Mouse (Mus musculus): ENCODE measurements around the gene Ehd2.

Gene Ehd2

GRCm38 (mm10) chr7:15967312-15967711 lies at the start of gene Ehd2:
TSS of gene Ehd2 (minus strand) at chr7:15967567.
- peak; percentile 47 for DNase-seq (ENCODE audit: low spot score)

DNA sequence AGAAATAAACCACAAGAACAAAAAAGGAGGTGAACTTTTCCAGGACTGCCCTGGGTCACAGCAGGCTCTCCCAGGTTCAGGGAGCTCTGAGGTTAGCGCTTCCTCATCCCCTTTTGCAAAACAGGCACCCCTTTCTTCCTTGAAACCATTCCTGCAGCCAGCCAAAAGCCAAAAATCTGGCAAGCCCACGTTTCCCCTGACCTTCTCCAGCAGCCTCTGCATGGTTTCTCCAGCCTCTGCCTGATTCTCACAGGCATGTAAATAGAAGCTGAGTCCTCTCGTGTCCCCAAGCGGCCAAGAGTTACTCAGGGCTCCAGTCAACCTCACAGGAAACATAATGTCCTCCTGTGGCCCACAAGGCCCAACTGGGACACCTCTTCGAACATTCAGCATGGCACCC lies 48.0 kb upstream of the Ehd2 start:
- DNase-seq (ENCODE audit: low spot score): no peak

DNA sequence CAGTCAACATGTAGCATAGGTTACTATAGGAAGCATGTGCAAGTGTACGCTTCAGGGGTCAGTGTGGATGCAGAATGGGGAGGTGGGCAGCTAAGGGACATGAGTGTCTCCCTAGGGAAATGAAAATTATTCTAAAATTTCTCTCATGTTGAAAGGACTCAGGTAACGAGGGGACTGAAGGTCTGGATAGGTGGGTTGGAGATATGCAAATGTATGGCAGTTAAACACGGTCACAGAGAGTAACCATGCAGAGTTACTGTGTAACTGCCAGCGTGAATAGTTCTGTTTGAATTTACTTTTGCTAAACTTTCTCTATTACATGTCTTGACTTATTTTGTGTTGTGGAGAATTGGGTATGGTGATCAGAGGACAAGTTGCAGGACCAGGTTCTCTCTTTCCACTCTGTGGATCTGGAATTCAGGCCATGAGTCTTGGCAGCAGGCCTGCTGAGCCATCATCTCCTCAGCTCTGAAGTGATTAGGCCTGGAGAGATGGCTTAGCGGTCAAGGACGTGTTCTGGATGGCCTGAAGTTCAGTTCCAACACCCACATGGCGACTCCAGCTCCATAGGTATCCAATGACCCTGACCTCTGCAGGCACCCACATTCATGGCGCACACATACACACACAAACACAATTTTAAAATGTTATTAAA lies 47.3 kb upstream of the Ehd2 start:
- no peak for DNase-seq (ENCODE audit: low spot score)

- no peak for DNase-seq (ENCODE audit: low spot score)
These were observed 46.4 kb upstream of the Ehd2 start for GRCm38 (mm10) chr7:16013722-16014275.

DNA sequence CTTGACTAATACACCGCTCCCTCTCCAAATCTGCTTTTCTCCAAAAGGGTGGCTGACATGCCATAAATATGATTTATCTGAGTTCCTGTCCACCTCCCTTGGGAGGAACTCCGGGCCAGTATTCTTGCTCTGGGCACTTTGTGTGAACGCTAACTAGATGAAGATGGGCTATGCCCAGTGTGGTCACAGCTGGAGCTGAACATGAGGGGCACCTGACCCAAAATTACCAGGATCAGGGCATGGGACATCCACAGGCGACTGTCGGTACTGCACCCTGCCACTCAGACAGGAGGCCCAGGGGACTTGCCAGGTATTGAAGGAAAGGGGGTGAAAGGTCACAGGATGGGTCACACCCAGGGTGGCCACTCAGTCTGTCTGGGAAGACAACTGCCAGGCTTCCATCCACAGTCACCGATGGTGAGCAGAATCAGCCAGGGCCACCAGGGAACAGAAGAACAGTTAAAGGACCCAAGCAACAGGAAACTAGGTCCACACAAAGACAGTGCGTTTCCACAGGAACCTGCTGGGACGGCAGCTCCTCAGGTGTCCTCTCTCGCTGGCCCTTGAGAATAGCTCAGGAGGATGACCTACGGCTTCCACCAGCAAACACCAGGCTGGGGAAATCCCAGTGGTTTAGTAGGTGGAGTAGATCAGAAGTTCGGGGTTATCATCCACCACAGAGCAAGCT lies 45.4 kb upstream of the Ehd2 start:
- no peak for DNase-seq (ENCODE audit: low spot score)

DNA sequence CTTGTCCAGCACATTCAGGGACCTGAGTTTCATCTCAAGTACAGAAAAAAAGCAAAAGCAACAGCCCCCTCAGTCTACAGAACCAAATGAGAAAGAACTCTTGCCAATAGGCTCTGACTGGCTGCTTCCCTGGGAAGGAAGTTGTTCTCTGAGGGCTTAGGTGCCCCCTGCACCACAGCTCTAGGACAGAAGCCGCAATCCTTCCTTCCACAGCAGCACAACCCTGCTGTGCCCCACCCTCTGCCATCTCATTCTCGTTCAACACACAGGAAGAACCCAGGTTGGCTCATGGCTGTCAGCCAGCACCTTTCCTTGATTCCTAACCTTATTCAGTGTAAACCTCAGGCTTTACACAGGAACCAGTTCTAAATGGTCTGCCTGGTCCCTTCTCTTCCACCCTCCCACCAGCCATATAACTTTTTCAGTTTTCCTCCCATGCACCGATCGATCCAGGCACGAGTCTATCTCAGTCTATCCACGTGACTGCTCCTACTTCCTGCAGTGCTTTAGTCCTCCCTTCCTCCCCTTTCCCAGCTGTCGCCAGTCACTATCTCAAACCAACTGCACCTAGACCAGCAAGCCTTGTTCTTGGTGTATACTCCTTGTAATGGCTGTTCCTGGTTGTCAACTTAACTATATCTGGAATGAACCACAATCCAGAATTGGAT lies 44.2 kb upstream of the Ehd2 start:
- DNase-seq (ENCODE audit: low spot score): no peak

DNA sequence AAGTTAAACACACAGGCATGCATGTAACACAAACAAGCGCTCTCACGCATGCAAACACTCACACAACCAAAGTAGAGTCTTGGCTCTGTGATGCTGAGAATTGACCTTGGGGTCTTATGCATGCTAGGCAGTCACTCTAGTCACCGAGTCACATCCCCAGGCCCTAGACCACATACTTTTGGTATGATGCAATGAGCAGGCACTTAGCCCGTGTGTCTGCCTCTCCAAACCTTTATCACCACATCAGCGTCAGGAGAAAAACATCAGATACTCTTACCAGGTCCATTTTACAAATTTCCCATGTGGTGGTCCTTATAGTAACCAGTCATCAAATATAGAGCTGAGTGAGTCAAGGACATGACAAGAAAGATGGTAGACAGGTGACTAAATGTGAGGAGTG lies 43.3 kb upstream of the Ehd2 start:
- DNase-seq (ENCODE audit: low spot score): no peak

DNA sequence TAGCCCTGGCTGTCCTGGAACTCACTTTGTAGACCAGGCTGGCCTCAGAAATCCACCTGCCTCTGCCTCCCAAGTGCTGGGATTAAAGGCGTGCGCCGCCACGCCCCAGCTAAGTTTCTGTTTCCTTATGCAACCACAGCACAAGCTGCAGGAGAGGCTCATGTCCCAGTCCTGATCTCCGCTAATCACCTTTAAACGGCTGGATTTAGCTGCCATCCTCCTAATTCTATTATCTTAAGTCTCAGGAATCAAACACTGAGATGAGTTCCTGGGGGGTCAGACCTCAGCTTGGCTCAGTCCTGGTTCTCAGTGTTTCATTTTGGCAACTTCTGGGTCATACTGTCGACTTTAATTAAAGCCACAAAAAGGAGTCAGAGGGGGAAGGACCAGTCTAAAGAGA lies 42.3 kb upstream of the Ehd2 start:
- no peak for DNase-seq (ENCODE audit: low spot score)

DNA sequence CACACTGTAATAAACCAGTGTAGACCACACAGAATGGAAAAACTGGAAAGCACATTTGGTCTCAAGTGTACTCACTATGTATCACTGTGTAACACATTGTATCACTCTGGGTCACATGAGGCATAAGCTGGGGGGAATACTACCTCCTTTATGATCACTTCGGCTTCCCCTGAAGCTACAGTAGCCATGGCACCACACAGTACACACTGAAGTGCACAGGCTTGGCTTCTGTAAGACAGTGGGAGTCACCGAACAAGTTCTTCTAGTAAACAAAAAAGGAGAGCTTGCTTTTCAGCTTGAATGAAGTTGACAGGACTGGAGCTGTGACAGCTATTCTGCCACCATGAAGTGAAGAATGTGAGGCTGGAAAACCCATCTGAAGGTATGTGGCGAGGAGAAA lies 37.7 kb upstream of the Ehd2 start:
- no peak for DNase-seq (ENCODE audit: low spot score)

DNA sequence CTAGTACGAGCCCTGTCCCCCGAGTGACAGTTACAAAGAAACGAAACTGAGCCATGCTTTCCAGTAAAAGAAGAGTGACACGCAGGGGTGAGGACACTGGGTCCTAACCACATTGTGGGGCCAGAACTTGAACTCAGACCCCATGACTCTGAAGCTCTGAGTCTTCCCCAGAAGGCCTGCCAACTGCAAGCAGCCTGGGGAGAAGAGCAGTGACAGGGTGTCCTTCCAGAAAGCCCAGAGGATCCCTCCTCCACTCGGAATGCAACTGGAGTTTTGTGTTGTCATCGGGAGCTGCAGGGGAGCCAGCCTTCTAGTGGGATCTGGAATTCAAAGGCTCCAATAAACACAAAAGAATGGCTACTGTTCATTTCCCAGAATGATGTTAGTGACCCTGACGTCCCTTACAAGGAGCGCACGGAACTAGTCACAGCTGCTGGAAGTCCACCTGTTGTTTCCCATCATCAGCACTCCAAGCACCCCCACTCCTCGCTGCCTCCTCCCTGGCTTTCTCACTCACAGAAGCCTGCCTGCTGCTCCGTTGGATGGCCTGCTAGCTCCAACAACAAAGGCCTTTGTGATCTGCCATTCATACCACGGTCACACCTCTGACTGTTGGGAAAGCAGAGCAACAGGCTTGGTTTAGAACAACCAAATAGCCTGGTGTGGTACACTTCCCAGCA lies 37.0 kb upstream of the Ehd2 start:
- no peak for DNase-seq (ENCODE audit: low spot score)

DNA sequence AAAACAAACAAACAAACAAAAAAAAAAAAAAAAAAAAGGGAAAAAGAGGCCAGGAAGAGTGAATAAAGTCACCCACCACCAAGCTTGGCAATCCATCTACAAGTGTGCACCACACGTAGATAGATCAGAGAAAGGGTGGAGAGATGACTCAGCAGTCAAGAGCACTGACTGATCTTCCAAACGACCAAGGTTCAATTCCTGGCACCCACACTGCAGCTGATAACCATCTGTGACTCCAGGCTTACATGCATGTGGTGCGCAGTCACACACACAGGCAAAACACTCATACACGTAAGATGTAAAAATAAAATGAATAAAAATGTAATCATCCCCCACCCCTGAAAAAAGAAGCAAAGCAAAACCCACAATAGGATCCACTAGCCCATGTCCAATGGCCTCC lies 35.7 kb upstream of the Ehd2 start:
- DNase-seq (ENCODE audit: low spot score): no peak

DNA sequence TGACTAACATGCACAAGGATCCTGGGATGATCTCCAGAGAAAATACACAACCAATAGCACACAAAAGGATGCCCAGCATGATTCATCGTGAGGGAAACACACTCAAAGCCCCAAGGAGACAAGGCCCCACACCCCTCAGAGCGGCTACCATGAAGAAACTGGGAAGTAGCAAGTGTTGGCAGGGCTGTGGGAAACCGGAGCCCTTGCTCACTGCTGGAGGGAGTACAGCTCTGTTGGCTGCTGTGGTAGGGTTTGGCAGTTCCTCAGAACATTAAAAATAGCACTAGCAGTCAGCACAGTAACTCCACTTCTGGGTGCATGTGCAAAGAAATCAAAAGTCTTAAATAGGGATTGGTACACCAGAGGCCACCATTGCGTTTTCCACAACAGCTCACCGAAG lies 34.8 kb upstream of the Ehd2 start:
- DNase-seq (ENCODE audit: low spot score): no peak

DNA sequence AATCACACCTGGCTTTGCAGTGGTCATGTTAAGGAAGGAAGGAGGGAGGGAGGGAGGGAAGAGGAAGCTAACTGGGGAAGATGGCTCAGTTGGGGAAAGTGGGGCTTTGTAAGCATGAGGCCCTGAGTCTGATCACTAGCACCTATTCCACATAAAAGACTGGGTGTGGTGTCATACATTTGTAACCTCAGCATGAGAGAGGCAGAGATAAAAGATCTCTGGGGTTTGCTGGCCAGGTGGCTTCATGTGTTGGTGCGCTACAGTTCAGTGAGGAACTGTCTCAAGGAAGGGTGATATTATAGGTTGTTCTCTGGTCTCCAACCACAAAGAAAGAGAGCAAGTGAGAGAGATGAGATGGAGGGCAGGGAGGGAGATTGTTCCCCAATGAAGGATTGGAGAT lies 34.3 kb upstream of the Ehd2 start:
- no peak for DNase-seq (ENCODE audit: low spot score)

DNA sequence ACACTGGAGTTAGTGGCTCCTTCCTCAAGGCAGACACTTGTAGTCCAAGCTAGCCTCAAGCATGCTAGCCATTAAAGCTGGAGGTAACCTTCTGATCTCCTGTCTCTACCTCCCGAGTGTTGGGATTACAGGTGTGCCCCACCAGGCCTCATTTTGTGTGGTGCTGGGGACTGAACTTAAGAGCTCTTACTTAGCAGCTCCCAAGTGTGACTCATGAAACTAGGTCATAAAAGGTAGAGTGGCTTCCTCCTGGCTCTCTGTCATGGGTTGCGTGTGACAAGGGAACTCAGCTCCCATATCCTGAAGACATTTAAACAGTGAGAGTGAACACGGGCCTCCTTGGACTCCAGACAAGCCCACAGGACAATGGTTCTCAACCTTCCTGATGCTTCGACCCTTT lies 26.4 kb upstream of the Ehd2 start:
- no peak for DNase-seq (ENCODE audit: low spot score)

GRCm38 (mm10) chr7:15993152-15993551 lies 25.8 kb upstream of the Ehd2 start:
- DNase-seq (ENCODE audit: low spot score): no peak

DNA sequence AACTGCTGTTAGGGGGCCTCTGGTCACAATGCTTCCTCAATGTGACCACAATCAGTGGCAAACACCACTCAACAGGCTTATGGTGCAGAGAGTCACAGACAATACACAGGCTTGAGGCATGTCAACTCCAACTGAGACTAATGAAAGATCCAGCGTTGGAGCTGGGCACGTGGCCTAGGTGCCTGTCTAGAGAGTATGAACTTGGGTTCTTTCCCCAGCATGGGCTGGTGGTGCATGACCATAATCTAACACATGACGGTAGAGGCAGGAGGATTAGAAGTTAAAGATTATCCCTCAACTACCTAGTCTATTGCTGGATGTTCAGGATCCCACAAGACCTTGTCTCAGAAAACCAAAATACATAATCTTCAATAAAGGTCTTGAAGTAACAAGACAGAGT lies 24.4 kb upstream of the Ehd2 start:
- no peak for DNase-seq (ENCODE audit: low spot score)

GRCm38 (mm10) chr7:15987661-15988356 lies 20.4 kb upstream of the Ehd2 start:
- no peak for DNase-seq (ENCODE audit: low spot score)

DNA sequence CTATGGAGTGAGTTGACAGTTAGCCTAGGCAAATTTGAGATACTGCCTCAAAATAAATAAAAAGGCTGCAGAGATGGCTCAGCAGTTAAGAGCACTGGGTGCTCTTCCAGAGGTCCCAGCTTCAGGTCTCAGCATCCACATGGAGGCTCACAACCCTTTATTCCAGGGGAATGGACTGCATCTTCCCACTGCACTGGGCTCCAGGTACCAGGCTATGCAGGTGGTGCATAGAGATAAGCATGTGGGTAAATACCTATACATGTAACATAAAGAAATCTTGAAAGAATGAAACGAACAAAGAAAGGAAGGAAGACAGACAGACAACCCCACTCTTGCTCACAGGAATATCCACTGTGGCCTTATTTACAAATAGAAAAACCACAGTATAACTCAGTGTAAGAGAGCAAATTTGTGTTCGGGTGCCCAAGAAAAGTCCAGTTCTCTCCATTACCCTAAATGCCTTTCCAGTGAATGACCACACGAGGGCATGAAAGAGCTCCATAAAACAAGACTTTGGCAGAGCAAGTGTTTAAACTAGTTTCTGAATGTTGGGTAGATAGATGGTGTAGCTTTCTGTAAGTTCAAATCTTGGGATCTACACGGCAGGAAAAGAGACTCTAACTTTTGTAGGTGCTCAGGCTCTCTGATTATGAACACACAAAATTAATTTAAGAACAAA lies 15.5 kb upstream of the Ehd2 start:
- no peak for DNase-seq (ENCODE audit: low spot score)

GRCm38 (mm10) chr7:15981538-15981937 lies 14.2 kb upstream of the Ehd2 start:
- DNase-seq (ENCODE audit: low spot score): no peak

GRCm38 (mm10) chr7:15980246-15980645 lies 12.9 kb upstream of the Ehd2 start:
- no peak for DNase-seq (ENCODE audit: low spot score)

DNA sequence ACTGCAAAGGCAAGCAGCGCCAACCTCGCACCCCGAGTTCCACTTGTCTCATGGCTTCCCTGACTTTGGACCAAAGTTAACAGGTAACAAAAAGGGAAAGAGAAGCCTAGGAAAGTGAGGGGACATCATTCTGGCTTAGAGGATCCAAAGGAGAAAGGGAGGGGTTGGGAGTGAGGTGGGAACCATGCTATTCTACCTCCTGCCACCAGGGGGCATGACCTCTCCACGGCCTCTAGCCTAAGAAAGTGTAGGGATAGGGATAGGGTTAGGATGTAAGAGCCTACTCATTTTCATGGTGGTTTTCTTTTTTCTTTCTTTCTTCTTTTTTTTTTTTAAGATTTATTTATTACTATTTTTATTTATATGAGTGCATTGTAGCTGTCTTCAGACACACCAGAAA lies 8.5 kb upstream of the Ehd2 start:
- DNase-seq (ENCODE audit: low spot score): no peak
